Mouse (Mus musculus) cerebellum, adult 8-10 months (tissue): ENCODE measurements around the gene Stx6.

Source experiments
- DNase-seq: peaks from one replicate; pipeline ENCODE4 v3.0.0; 2022

Gene Stx6

DNA sequence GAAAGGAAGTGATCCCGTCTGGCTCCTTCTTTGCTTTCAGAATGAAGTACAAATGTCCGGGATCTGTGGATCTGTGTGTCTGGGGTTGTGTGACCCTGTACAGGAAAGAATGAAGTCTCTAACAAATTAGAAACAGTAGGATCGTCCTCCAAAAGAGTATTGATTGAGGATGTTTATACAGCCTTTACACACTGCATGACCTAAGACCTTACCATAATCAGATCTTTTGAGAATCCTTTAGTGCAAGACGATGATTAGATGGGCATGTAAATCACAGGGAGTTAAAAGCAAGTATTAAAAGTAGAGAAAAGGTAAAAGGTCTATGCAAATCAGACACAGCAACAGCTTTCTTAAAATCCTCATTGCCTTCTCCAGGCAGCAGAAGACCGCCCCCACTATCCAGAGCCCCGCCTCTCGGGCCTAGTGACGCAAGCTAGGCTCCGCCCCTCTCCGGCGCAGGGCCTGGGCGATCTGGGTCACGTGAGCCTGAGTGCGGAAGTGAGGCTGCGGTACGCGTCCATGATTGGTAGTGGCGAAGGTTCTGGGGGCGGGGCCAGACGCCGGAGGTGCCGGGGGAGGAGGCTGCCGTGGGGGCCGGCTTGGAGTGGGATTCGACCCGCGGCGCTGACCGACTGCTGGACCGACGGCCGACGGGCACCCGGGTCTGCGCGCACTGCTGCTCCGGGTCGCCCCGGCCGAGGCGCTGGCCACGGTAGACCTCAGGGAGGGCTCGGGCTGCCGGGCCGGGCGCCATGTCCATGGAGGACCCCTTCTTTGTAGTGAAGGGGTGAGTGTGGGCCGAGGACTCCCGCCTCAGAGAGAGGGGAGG is at the start of gene Stx6:
Gene Stx6 (plus strand): TSS at position 575 of the 829 bp plus-strand sequence.
- DNase-seq: peak; percentile 98

DNA sequence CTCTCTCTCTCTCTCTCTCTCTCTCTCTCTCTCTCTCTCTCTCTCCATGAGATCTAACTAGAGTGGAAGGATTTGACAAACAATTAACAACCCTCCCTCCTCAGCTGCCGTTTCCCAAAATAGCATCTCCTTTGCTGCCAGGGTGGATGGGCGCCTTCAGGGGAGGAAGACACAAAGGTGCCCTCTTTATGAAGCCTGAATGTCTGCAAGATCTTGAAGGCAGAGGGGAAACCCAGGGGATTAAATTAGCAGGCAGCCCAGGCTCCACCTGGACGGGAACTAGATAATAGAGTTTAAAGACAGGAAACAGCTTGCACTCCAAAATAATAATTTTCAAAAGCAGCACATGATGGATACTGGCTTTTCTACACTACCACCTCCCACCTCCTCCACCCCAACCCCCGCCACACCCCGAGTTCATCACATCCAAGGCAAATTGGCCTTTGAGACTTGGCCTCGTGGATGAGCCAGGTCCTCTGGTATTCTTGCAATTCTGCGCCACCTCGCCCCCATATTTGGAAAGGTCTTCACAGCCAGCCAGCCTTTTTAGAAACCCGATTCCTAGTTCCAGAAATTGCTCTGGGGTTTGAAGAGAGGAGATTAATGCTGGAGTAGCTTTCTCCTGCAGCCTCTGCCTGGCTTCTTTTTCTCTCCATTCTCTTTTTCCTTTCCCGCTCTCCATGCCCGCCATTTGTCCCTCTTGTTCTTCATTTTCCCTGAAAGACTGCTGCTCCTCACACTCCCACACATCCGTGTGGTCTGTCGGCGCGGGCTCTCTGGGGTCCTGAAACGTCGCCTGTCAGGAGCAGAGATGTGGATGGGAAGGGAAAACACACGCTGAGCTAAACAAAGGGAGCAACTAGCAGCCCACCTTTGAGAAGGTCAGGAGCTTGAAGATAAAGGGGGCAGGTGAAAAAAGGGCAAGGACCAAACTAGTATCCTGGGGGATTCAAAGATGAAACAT is 48.8 kb upstream of the Stx6 start:
- no peak for DNase-seq

DNA sequence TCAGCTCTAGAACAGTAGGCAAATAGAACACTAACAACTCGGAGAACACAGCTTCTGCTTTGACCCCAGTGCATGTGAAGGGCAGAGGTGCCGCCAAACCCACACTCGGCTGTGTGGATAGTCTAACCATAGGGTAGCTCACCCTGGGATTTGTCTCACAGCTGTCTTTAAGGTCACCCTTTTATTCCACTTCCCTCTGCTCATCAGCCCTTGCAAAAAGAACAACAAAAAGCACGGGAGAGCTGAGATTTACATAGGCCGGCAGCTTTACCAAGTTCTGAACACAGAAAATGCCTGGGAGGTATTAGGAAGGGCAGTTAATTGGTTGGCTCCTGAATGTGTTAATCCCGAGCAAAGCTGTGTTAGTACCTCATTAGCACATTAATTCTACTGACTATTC is 47.0 kb upstream of the Stx6 start:
- no peak for DNase-seq

DNA sequence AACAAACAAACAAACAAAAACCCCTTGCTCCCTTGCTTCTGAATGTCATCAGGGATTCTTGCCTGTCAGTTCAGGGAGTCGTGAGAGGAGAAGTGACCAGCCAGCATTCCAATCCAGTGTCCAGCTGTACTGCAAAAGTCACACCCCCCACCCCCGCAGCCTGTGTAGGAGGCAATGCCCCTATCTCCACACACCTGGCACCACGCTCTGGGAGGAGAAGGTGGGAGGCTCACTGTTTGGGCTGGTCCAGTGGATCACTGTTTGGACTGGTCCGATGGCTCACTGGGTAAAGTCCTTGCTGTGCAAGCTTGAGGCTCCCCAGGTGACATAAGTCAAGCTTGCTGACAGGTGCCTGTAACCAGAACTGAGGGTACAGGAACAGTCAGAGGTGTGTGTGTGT is 46.4 kb upstream of the Stx6 start:
- DNase-seq: no peak

DNA sequence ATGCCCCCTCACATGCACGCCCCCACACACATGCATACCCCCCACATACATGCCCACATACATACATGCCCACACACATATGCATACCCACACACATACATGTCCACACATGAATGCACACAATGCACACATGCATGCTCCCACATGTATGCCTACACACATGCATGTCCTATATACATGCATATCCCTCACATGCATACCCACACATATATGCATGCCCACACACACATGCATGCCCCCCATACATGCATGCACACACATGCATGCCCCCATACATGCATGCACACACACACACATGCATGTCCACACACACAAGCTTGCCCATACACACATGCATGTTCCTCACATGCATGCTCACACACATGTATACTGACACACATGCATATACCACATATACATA is 45.6 kb upstream of the Stx6 start:
- DNase-seq: no peak

DNA sequence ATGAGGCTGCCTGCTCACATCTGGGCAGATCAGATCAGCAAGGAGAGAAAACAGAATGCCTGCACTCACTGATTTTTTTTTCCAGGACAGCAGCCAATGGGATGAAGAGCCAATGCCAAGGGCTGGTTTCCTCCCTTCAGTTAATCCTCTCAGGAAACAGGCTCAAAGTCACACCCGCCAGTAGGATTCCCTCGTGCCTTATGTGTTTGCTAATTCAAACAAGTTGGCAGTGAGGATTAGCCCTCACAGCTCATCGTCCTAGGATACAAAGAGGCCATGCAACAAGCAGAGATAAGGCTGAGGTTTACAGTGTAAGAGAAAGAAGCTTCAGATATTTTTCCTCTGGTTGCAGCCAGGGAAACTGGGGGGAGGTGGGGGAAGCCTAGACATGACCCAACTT is 44.6 kb upstream of the Stx6 start:
- no peak for DNase-seq

DNA sequence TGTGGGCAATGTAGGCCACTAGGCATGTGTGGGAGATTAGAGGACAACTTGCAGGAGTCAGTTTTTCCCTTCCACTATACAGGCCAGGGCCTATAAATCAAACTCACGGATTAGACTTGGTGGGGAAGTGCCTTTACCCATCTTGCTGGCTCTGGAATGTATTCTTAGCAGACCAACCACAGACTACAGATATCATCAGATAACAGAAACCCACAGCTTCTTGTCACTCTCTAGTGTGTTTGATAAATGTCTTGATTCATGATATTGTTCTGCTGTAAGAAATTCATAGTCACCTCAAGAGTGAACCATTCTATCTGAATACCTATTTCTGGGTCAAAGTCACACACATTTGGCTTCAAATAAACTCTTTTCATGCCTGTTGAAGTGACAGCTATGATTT is 38.8 kb upstream of the Stx6 start:
- DNase-seq: no peak

DNA sequence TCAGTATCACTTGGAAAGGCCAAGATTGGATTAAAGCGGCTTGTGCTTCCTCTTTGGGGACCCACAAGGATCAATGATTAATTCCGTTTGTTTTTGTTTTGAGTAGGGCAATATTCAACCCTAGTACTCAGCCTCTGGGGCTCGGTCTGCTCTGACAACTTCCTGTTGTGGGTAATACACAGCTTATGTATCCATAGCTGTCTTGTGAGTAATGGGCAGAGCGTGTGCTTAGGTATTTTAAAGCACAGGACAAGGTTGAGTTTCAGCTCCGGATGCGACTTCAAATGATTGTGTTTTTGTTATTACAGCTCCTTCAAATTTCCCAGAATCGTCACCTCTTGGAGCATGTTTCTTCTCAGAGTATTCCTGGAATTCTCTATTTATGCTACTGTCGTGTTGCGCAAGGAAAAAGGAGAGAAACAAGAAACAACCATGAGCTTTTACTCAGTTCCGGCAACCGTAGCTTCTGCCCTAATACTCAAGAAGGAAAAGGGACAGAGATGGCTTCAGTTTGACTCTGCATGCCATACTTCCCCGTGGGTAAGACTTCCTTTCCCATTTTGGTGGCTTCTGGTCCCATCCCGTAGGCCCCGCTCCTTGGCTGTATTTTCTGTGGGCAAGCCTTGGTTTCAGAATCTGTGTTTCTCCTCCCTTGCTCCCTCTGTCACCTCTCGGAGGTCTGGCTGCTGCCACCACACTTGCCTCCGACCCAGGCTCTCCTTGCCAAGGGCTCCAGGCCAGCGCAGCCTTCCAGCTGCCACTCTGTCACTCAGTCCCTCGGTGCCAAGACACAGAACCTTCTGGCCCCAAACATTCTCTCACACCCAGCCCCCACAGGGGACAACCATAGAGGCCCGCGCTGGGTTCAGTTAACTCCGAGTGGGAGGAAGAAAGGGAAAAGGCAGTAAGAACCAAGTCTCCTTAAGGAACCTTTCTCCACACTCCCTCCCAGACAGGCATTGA is 36.3 kb upstream of the Stx6 start:
- peak; percentile 70 for DNase-seq

DNA sequence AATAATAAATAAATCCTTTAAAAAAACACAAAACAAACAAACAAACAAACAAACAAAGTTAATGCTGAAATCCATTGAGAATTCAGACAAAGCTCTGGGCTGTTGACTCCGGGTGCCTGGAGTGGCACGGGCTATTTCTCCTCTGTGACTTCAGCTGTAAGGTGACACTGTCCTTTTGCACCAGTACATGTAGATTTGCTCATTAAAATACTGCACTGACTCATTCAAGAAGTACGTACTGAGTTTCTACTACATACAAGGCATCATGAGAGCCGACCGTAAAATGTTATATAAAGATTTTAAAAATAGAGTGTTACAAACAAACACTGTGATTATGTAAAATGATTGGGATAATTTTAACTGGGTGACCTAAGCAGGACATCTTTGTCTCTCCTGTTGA is 34.1 kb upstream of the Stx6 start:
- no peak for DNase-seq

DNA sequence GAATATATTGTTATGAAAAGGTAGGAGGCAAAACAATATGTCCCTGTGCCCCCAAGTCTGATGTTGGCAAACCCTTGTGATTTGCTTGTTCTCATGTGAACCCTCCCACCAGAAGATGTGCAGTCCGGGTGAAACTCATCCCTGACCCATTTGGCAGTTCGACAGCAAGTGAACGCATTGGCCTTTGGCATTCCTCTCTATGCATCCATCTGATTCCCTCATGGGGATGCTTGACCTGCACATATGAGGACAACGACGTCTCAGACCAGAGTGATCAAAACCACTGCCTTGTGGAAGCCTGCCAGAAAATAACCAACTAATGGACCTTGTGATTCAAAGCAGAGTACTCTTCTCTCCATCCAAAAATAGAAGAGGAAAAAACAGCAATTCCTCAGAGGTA is 31.8 kb upstream of the Stx6 start:
- DNase-seq: no peak

DNA sequence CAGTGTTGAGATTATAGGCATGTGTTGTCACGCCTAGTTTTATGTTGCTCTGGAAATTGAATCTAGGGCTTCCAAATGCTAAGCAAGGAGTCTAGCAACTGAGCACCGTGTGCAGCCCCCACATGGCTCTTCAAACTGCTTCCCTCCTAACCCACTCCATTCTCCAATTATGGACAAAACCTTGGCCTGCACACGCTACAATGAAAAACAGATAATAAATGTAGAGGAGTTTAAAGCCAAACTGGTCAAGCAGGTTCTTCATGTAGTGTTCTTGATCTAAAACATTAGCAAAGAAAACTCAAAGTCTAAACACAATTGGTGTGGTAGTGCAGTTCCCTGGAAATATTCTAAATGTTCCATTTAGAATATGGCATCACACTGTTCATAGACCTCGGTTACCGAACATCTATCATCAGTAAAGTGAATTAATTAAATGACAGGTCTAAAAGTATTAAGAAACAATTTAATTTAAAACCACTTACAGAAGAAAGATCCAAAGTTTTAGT is 31.0 kb upstream of the Stx6 start:
- DNase-seq: no peak

DNA sequence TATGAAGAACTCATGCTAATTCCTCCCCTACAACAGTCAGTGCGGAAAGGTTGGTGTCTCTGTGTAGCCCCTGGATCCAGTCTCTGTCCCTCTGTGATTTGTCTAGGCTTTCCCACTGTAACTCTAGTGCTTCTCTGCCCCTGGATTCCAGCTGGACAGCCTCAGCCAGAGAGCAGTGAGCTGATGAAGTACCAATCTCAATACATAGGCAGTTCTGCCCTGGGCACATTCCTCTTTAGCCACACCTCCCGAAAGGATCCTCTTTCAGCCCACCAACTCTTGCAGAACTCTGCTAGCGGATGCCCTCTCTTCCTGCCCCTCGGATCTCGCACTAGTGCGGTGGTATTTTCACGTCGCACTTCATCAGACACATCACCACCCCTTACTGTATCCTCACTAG is 23.6 kb upstream of the Stx6 start:
- no peak for DNase-seq

DNA sequence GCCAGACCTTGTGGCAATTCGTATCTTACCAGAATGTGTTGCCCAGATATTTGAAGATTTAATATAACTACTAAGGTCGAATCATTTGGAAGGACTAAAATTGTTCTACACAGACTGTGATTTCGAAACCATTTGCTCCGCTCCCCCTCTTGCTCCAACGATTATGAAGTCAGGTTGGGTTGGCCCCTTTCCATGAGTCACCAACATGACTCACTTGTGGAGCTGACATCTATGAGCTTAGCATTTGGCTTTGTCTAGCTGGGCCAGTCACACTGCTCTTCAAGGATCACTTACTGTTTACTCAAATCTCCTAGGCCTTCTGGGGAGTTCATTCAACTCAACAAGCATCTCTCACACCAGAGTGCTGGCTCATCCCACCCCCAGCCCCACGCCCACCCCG is 19.7 kb upstream of the Stx6 start:
- DNase-seq: peak; percentile 19

DNA sequence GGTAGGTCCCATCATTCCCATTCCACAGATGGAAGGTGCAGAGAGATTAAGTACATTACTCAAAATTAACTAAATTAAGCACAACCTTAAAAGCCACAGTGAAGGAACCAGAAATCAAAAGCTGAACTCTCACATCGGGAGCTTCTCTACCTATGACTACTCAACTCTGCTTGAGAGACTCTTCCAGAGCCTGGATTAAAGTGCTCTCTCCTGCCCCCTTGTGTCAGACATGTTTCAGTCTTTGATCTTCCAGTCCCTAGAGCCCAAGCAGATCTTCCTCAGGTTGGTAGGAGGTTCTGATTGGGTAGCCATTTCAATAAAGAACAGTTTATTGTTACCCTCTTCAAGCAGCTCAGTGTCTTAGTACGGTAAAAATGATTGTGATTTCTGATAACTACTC is 18.4 kb upstream of the Stx6 start:
- DNase-seq: peak; percentile 79

DNA sequence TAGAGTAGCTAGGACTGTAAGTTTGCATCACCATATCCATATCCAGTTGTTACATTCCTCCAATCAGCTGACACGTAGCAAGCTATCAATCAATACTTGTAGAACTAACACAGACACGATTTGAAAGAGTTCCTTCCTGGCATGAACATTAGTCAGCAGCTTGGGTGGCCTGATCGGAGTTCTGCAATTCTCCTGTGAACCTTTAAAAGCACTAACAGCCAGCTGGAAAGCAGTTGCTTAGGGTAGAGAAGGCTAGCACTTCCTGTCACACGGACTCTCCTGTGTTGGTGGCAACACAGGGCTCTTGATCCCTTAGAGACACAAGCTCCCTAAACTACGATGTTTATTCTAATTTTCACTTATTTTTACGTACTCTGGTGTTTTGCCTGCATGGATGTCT is 12.9 kb upstream of the Stx6 start:
- DNase-seq: no peak

DNA sequence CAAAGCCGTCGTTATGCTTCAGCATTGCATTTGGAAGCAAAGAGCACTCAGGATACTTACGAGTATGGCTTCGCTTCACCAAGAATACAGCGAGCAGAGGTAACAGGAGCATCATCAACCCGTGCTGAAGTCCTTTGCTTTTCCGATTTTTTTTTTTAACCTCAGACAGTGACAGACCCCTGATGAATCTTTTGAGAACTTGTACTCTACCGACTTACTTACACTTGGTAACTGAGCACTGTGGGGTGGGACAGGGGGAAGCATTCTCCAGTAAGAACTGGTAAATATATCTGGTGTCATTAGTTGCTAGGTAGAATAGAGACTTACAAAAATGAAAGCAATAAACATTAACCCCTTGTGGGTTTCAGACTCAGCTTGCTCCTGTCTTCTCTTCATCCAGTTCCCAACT is 11.9 kb upstream of the Stx6 start, which contains the start of gene Mr1:
Gene Mr1 (minus strand): TSS at position 243 of the 409 bp plus-strand sequence.
- DNase-seq: no peak

DNA sequence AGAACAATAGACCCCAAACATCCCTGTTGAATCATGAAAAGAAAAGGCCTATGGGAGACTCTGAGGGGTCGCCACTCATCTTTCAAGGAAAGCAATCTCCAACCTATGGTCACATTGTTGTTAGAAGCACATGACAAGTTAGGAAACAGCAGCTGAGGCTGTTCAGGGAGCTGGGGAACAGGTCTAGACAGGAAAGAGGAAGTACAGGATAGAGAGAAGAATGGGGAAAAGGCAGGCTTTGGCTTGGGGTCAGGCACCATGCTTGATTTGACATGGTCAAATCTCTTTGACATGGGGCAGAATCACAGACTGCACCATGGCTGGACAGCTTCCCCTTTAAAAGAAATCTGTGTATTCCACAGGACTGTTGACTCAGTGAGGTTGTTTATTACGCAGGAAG is 11.3 kb upstream of the Stx6 start:
- DNase-seq: no peak

DNA sequence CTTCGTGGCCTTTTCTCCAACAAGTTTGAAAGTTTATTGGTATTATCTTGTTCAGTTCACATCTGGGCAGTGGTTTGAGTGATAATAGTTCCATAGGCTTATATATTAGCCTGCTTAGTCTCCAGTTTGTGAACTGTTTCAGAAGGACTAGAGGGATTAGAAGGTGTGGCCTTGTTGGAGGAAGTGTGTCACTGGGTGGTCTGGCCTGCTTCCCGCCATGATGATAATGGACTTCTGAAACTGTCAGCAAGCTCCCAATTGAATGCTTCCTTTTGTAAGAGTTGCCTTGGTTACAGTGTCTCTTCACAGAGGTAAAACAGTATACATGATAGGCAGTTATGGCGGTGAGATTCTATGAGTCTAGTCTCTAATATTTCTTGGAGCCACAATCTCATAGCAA is 9.1 kb upstream of the Stx6 start:
- DNase-seq: no peak

DNA sequence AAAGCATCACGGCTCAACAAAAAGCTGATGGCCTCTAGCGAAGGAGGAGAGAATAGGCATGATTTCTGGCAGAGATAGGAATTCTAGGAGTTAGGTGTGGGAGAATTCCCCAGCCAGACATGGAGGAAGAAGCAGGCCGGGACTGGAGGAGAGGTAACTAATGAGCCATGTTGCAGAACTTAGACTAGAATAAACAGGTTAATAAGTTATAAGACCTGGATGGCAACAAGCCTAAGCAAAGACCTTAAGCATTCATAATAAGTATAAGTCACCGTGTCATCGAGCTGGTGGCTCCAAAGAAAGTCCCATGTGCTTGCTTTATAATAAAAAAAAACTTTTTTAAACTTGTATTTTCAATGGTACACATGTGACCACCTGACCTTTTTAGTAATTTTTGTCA is 7.7 kb upstream of the Stx6 start:
- no peak for DNase-seq

DNA sequence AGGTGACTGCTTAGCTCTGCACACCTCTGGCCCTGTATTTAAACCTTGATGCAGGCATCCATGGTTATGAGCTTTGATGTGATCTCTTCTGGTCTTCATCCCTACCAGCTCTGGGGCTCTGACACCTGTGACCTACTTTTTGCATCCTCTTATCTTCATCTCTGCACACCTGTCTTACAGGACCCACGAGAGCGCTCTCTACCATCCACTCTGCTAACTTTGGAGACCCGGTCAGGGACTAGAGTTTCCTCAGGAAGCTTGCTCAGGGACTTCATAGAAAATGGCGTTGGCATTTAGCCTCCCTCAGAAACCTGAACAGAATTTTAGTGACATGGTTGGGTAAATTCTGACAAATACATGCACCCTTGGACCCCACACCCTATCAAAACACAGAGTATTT is 4.6 kb upstream of the Stx6 start:
- DNase-seq: no peak

DNA sequence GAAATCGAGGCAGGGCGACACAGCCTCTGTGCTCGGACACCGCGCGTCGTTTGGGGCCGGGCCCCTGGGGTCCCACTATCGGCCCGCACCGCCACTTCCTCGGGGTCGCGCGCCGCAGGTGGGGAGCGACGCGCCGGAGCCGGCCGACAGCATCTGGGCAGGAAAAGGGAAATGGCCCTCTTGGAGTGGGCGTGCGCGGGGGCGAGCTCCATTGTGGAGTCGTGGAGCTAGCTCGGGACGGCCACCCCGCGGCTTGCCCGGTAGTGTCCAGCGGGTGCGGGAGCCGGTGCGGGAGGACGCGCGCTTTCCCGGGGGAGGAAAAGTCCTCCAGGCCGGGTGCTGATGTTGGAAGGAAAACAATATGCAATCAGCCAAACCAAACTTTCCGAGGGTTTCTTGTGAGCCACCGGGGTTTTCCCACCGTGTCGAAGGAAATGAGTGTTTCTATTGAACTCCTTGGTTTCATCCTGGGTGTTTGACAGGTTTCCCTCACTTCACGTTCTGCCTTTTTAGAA is 512 bp downstream of the Stx6 start:
- DNase-seq: peak; percentile 54

DNA sequence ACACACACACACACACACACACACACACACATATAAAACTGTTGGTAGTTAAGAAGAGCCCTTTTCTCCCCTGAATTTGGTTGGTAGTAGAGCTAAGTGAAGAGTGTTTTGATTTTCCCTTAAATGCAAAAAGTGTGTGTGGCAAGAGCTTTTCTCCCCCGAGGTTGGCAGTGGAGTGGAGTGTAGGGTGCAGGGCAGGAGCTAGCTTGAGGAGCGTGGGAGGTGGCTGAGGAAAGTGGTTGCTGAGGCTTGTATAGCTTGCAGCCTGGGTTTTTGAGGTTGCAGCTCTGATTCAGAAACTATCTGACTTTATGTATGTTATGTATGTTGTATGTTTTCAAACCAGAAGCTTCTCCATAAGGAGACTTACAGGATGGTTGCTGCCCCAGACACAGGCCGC is 8.9 kb downstream of the Stx6 start:
- DNase-seq: no peak
